Mouse (Mus musculus): Measurements from ENCODE around the gene Gja3. TPM values are rescaled to one million over a fixed set of nuclear protein-coding genes. Genes with fewer than 3 reads are reported as not detected.
"Not testable (repeated sequence)": the region's sequence is repeated elsewhere in the genome, so short reads cannot be mapped to it uniquely, and the experiment has no call there.

Gja3 gene
- polyA plus RNA-seq, 1 experiment from 2014 or later = 5.3 TPM

DNA sequence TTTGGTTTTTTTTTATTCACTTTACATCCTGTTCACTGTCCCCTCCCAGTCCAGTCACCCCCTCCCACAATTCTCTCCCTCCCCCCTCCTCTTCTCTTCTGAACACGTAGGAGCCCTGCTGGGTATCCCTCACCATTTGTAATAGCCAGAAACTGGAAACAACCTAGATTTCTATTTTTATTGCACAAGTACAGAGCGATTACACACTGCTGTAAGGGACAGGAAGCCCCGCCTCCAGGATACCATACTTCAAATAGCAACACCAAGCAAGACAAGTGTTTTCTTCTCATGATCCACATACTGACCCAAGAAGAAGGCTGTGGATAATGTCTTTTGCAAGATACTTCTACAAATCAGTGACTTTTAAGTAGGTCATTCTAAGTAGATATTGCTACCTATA lies 25.1 kb downstream of the Gja3 start:
- no peaks in the 10 kb centered on the region for H3K27me3 ChIP-seq
- H3K9me3 ChIP-seq = no peaks in the 10 kb centered on the region
- no peak overlapping the region for H3K4me2 ChIP-seq
- H3K4me3 ChIP-seq = no peak overlapping the region
- peaks cover 11% of the 10 kb centered on the region for H3K4me1 ChIP-seq
- WGBS = 55% methylated on average over 3 of the region's 3 CpGs
- no peak for ATAC-seq (ENCODE audit: borderline replicate concordance, extremely low read depth, low FRiP score, low TSS enrichment)
- H3K27ac ChIP-seq = no peak overlapping the region
- H3K36me3 ChIP-seq = no peaks in the 10 kb centered on the region
- H3K9ac ChIP-seq = no peak overlapping the region

DNA sequence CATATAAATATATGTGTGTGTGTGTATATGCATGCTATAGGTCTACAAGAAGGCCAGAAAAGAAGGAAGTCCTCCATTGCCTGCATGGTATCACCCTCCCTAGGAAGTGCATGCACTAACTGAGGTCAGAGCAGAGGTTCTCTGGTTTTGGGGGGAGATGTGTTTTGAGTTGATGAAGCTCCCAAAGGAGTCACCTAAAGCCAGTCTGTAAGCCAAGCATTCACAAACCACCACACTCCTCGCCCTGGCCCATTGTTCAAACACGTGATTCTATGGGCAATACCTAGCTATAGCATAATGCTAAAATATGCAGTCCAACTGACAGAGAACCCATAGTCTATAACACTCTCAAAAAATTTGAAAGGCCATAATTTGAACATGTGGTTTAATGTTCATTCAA lies 39.5 kb downstream of the Gja3 start:
- Histone ChIP-seq H3K9me3 (no peaks in the 10 kb centered on the region), H3K4me2 (no peak overlapping the region), H3K9ac (no peak overlapping the region), H3K4me3 (no peak overlapping the region), H3K27me3 (no peaks in the 10 kb centered on the region), H3K36me3 (no peaks in the 10 kb centered on the region), H3K4me1 (no peaks in the 10 kb centered on the region), H3K27ac (no peak overlapping the region)
- ATAC-seq (ENCODE audit: borderline replicate concordance, extremely low read depth, low FRiP score, low TSS enrichment) = no peak
- 81% methylated on average over 2 of the region's 2 CpGs for WGBS

DNA sequence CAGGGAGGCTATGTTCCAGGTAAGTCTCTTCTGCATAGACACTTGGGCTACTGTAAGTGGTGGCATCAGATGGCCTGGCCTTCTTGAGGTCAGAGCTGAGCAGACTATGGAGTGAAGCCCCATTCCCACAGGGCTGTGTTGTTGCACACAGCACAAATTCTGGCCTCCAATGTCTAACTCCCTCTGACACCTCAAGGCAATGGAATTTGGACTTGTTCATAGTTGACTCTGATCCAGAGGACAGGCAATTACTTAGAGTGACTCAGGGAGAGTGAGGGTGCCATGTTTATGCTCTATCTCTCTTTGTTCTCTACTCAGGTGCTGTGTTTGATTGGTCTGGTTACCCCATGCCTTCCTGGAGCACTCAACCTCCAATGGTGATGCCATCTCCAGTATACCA lies 41.1 kb downstream of the Gja3 start:
- not testable (repeated sequence) for H3K4me1 ChIP-seq; H3K36me3 ChIP-seq; ATAC-seq (ENCODE audit: borderline replicate concordance, extremely low read depth, low FRiP score, low TSS enrichment); H3K27me3 ChIP-seq; H3K9me3 ChIP-seq; H3K27ac ChIP-seq; H3K4me3 ChIP-seq; H3K9ac ChIP-seq; H3K4me2 ChIP-seq

DNA sequence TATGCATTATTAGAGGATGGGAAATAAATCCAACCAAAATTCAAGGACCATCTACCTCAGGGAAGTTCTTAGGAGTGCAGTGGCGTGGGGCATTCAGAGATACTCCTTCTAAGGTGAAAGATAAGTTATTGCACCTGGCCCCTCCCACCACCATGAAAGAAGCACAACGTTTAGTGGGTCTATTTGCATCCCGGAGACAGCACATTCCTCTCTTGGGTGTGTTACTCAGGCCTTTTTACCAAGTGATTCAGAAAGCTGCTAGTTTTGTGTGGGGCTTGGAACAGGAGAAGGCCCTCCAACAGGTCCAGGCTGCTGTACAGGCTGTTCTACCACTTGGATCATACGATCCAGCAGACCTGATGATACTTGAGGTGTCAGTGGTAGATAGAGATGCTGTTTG lies 69.3 kb downstream of the Gja3 start:
- H3K27ac ChIP-seq = no peak overlapping the region
- no peak overlapping the region for H3K4me3 ChIP-seq
- H3K4me1 ChIP-seq = no peaks in the 10 kb centered on the region
- ATAC-seq (ENCODE audit: borderline replicate concordance, extremely low read depth, low FRiP score, low TSS enrichment) = no peak
- no peaks in the 10 kb centered on the region for H3K27me3 ChIP-seq
- no peak overlapping the region for H3K4me2 ChIP-seq
- WGBS = 63% methylated on average over 4 of the region's 4 CpGs
- no peaks in the 10 kb centered on the region for H3K9me3 ChIP-seq
- H3K9ac ChIP-seq = no peak overlapping the region
- H3K36me3 ChIP-seq = no peaks in the 10 kb centered on the region

Other genes with a start within 250 kb of the Gja3 start
- 24.6 and 26.3 TPM in 2 replicates for gene Zmym5, start 246.4 kb downstream of the Gja3 start, polyA plus RNA-seq (2015; fragmentation: Nextera tagmentation; extraction: Ambion mirVana)
- 39.1 and 41.0 TPM in 2 replicates for gene Zmym2, start 171.4 kb downstream of the Gja3 start, polyA plus RNA-seq (2015; fragmentation: Nextera tagmentation; extraction: Ambion mirVana)
- 0.52 and 1.3 TPM in 2 replicates for gene Gjb2, start 46.6 kb upstream of the Gja3 start, polyA plus RNA-seq (2015; fragmentation: Nextera tagmentation; extraction: Ambion mirVana)
- not detected in 2 replicates for gene Gm4491, start 57.8 kb upstream of the Gja3 start, polyA plus RNA-seq (2015; fragmentation: Nextera tagmentation; extraction: Ambion mirVana)
- gene Gjb6, start 75.5 kb upstream of the Gja3 start, polyA plus RNA-seq (2015; fragmentation: Nextera tagmentation; extraction: Ambion mirVana) = 0.10 and 1.3 TPM in 2 replicates